Mouse (Mus musculus): ENCODE measurements around the gene Lhcgr.
A peak's percentile ranks its signal among the peaks of the same experiment; 100 is the strongest.

Lhcgr gene

DNA sequence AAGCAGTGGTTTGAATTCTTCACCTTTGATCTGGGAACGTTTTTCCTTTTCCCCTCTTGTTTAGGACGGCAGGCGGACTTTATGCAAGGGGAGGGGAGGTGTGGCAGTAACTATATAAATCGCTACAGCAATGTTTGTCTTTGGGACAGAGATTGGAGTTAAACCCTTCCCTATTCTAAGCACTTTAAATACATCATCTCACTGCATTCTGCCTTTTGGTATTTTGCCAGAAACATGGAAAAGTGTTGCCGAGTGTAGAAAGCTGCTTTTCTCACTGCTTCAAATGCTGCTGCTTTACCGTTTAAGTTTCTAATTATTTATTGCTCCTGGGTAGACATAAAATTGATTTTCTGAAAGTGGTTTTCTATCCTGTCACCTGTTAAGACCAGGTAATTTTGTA, 89.4 kb downstream of the Lhcgr start:
- no peak for DNase-seq

DNA sequence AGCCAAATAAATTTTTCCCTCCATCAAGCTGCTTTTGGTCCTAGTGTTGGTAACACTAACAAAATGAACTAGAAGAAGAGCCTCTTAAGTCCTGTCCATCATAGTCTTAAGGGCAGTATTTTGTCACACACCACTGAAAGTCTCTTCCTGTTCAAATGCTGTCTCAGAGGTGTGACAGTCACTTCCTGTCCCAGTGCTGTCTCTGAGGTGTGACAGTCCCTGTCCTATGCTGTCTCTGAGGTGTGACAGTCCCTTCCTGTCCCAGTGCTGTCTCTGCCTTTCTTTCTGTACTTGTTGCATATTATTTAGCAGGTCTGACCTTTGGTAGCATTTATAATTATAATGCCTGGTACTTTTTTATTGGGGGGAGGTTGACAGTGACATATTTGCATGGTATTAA, 90.9 kb downstream of the Lhcgr start:
- no peak for DNase-seq

- DNase-seq, result no peak
Observed at GRCm38 (mm10) chr17:88696656-88697333, 95.0 kb downstream of the Lhcgr start.

DNA sequence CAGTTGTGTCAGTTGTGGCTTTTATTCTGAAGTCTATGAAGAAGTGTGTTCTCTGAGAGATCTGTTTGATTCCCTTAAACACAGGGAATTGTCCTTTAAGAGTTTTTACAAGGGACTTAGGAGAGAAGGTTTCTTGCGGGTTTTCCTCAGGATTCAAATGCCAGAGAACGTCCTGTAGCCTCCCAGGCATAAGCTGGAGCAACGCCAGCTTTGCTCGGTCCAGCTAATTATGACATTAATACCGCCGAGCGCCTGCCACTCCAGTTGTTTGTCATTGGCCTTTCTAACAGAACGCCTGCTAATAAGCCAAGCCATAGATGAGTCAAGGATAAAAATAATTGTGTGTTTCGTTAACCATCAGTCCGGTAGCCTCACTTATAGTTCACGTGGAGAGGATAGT, 103.6 kb downstream of the Lhcgr start:
- DNase-seq, result no peak

- no peak for DNase-seq
Observed at GRCm38 (mm10) chr17:88675310-88676309, 116.2 kb downstream of the Lhcgr start.

- DNase-seq, result no peak
Observed at GRCm38 (mm10) chr17:88670800-88671199, 121.0 kb downstream of the Lhcgr start.

DNA sequence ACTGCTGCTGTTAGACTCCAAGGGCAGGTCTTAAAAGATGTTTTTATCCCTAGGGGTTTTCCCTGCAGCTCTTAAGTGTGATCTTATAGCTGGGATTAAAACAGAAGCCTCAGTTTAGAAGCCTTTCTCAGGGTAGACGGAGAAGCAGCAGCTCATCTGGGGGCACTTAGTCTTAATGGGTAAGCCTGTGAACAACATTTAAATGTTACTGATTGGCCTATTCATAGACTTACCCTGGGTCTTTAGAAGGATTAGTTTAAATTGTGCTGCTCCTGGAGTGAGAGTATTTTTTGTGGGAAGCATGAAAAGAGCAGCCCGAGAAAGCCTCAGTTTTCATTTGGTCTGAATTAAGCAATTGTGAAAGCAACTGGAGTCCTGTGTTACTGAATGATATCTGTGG, 121.9 kb downstream of the Lhcgr start:
- no peak for DNase-seq

DNA sequence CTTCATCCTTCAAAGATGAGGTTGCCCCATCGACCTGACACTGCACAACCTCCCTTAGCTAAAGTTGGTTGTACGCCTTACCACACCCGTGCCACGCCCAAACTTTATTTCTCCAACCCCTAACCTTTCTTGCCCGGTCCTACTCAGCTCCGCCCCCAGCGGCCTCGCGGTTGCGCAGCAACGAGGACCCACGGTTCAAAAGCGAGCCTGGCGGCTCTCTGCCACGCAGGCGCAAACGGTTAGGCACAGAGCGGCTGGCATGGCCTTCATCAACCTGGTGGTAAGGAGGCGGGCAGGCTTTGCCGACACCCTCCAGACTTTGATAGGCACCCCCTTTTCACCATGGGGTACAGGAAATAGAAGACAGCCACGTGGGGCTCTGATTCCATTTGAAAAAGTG, 123.3 kb downstream of the Lhcgr start, which contains the start of gene Gtf2a1l:
TSS of gene Gtf2a1l (plus strand) at position 209 of the 400 bp plus-strand sequence.
- DNase-seq, result peak; percentile 40
